Mouse (Mus musculus): ENCODE measurements around the gene Msh4.
"Not testable (repeated sequence)": the region's sequence is repeated elsewhere in the genome, so short reads cannot be mapped to it uniquely, and the experiment has no call there.

Msh4 gene

DNA sequence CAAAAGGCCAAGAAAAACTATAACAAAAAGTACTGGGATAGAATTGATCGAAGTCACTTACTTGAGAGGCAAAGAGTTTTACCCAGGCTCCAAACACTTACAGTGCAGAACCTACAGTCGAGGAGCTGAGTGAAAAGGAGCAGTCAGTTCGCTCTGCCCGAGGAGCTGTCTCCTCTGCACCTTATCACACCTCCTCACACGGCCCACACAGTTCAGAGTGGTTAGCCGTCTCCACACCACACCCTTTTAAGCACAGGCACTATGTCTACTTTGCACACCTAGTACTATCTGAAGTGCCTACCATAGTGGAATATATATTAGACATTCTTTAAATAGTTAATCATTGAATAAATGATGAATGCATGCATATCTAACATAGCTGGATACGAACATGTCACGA lies 53.7 kb downstream of the Msh4 start:
- in situ Hi-C loops (cut with MboI, MseI) = no loop called here

- in situ Hi-C loops (cut with MboI, MseI) = no loop called here
These were observed 55.2 kb downstream of the Msh4 start for GRCm38 (mm10) chr3:153850759-153851158.

GRCm38 (mm10) chr3:153849368-153850015 lies 56.4 kb downstream of the Msh4 start:
- in situ Hi-C loops (cut with MboI, MseI) = no loop called here

GRCm38 (mm10) chr3:153847207-153847733 lies 58.7 kb downstream of the Msh4 start:
- in situ Hi-C loops (cut with MboI, MseI) = no loop called here

DNA sequence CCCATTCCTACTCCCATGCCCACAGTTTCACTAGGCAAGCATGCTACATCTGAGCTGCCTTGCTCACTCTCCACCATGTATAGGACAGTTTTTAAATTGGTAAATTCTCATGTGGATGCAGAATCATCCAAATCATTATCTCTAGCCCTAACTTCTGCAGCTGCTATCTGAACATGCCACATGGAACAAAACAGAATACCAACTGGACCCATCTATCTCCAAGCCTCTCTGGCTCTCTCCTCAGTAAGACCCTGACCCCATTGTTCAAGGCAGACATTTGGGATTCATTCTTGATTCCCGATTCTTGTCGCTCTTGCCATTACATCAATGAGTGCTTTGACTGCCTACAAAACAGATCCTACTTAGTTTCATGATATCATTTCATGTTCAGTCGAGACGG lies 59.8 kb downstream of the Msh4 start:
- in situ Hi-C loops (cut with MboI, MseI) = no loop called here

- in situ Hi-C loops (cut with MboI, MseI) = no loop called here
These were observed 60.4 kb downstream of the Msh4 start for GRCm38 (mm10) chr3:153845500-153845899.

DNA sequence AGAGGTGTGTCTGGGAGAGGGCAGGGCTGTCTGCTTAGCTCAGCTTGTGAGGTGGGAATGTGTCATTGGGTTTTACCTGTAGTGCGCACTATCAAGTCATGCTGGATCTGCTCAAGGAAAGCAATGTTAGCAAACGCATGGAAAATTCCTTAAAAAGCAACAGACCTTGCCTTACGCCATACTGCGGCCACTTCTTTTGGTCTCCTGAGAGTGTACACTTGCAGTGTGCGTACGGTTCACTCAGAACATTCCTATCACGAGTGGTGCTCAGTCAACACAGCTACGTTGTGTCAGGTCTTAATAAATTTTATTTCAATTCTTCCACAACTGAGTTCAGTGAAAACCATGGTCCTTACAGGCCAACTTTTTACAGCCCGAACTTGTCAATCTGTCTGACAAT lies 61.2 kb downstream of the Msh4 start:
- in situ Hi-C loops (cut with MboI, MseI) = no loop called here

GRCm38 (mm10) chr3:153844030-153844429 lies 61.9 kb downstream of the Msh4 start, which contains the start of gene Asb17:
TSS of gene Asb17 (plus strand) at chr3:153844209.
- in situ Hi-C loops (cut with MboI, MseI) = no loop called here

DNA sequence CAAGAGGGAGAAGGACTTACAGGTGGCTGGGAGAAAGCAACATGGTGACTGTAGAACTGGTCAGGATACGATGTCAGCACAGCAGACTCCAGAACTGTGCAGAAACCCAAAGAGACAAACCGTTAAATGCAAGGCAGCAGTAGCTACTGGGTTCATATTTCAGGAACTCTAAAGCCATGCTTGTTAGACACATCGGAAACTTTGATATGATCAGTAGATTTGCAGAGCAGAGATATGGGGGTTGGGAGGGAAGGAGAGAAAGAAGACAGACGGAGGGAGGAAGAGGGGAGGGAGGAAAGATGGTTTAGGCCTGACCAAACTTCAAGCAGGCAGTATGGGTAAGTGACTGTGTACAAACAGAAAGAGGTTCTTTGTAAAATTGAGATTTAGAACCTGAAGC lies 68.3 kb downstream of the Msh4 start:
- in situ Hi-C loops (cut with MboI, MseI) = no loop called here

- in situ Hi-C loops (cut with MboI, MseI) = no loop called here
These were observed 69.6 kb downstream of the Msh4 start for GRCm38 (mm10) chr3:153836316-153836715.

GRCm38 (mm10) chr3:153835455-153836086 lies 70.4 kb downstream of the Msh4 start:
- in situ Hi-C loops (cut with MboI, MseI) = no loop called here

GRCm38 (mm10) chr3:153834071-153834470 lies 71.9 kb downstream of the Msh4 start:
- in situ Hi-C loops (cut with MboI, MseI) = no loop called here

DNA sequence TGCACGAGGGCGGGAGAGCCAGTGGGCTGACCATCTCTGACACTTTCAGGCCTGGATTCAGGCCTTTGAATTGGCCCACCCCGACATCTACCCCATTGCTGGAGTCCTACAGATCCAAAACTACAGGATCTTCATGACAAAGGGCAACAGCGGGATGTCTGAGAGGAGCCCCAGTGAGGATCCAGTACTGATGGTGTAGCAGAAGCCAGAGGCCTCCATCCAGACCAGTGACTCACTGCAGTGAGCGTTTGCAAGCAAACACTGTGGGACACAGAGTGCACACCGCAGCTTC lies 73.3 kb downstream of the Msh4 start:
- in situ Hi-C loops (cut with MboI, MseI) = no loop called here

- in situ Hi-C loops (cut with MboI, MseI) = no loop called here
These were observed 73.9 kb downstream of the Msh4 start for GRCm38 (mm10) chr3:153831873-153832653.

- in situ Hi-C loops (cut with MboI, MseI) = no loop called here
These were observed 74.7 kb downstream of the Msh4 start for GRCm38 (mm10) chr3:153831014-153831872.

DNA sequence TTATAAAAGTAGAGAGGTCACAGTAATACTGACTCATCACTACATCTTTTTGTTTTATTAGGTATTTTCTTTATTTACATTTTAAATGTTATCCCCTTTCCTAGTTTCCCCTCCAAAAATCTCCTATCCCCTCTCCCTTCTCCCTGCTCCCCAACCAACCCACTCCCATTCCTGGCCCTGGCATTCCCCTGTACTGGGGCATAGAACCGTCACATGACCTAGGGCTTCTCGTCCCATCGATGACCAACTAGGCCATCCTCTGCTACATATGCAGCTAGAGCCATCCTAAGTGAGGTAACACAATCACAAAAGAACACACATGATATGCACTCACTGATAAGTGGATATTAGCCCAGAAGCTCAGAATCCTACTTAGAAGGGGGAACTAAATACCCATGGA lies 76.2 kb downstream of the Msh4 start:
- in situ Hi-C loops (cut with MboI, MseI) = not testable (repeated sequence)

DNA sequence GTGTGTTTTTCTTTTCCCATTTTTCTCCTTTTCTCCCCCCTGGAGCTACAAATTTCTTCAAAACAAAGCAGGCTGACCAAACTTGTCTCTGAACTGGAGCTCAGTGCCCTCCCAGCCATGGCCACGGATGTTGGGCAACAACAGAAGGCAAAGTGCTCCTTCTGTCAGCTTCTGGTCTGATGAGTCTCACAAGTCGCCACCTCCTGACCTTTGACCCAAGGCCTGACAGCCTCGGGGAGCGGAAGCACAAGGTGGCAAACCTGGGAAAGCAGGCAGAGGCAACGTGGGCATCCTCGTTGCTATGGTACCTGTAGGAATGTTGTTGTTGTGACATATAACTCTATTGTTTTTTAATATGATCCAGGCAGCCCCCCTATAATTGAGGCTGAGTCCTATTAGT lies 79.3 kb downstream of the Msh4 start:
- in situ Hi-C loops (cut with MboI, MseI) = no loop called here

- in situ Hi-C loops (cut with MboI, MseI) = no loop called here
These were observed 80.7 kb downstream of the Msh4 start for GRCm38 (mm10) chr3:153825197-153825596.

DNA sequence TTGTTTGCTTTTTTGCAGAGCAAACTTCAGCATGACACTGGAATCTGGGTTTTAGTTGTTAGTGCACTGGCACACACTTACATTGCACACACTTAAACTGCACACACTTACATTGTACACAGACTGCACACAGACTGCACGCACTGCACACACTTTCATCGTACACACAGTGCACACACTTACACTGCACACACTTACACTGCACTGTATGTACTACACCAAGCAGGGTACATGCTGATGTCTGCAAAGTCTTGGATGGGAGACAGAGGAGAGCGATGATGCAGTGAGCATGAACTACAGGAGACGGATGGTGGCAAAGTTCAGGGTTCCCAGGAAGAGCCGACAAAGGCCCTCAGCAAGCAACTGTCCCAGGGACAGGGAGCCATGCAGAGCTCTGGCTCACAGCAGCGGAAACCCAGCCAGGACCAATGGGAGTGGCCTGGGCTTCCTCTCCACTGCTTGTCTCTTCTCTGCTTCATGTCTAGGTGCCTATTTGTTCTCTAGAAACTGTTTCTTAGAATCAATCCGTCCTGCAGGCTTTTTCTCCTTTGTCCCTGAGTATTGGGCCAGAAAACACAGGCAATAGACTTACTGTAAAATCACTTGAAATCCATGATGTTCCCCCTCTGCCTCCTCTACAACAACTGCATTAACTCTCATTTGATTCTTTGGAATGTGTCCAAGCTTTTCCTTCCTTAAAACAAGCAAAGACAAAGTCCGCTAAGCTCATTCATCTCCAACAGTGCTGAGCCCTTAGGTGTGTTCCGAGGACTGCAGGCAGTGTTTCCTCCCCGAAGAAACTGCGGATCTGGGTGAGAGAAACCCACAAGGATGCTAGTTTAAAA lies 82.0 kb downstream of the Msh4 start:
- in situ Hi-C loops (cut with MboI, MseI) = no loop called here

GRCm38 (mm10) chr3:153819438-153819837 lies 86.5 kb downstream of the Msh4 start:
- in situ Hi-C loops (cut with MboI, MseI) = no loop called here

DNA sequence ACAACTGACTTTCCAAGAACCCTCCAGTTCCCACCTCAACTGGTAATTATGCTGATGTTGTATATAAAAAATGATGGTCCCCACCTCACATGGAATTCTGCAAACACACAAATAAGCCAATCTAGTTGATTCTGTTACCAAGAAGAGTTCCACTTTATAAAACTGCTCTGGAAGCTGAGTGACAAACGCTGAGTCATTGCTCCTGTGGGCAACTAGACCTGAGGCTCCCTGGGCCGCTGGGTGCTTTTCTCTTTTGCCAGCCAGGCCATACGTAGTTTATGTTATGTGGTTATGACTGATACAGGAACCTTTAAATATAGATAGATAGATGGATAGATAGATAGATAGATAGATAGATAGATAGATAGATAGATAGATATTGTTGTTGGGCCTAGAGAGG lies 87.2 kb downstream of the Msh4 start:
- in situ Hi-C loops (cut with MboI, MseI) = no loop called here
